20 mouse cellular contexts compared by ENCODE assay signal in genomic region chr17:12710050-12710780, GRCm38 (mm10). TPM values are rescaled to one million over a fixed set of nuclear protein-coding genes. Genes with fewer than 3 reads are reported as not detected.
DNase-seq lines count a peak whose midpoint lies in the region; ATAC-seq and TF ChIP-seq lines count a peak whose summit lies in the region.
"Had no signal": no experiment of that assay in that cellular context is flagged by ENCODE, and none has a peak within 500 bp of the region (broad histone marks: within the 10 kb centered on the region; RNA-seq: fewer than 3 reads in every experiment).

No protein-coding gene starts in this region.

- H3K4me2 ChIP-seq in limb, embryonic 12.5 days: no peak overlapping the region
- H3K4me2 ChIP-seq in limb, embryonic 14.5 days (replicated peaks; ENCODE audit: low read depth, low read length, severe bottlenecking): no peak overlapping the region
- H3K4me2 ChIP-seq: midbrain, embryonic 15.5 days had no signal

- ATAC-seq in limb, embryonic 12.5 days (ENCODE audit: insufficient number of reproducible peaks, insufficient read depth, low FRiP score, low TSS enrichment, low read depth): no peak
- no peak for ATAC-seq in limb, embryonic 14.5 days (ENCODE audit: low FRiP score, low read depth)
- ATAC-seq: hindbrain, postnatal 0 days; midbrain, embryonic 15.5 days had no signal

- peak overlapping the region; percentile 42; the same call in 1 of the 2 replicates for H3K27ac ChIP-seq in limb, embryonic 12.5 days
- no peak overlapping the region for H3K27ac ChIP-seq in limb, embryonic 10.5 days
- H3K27ac ChIP-seq in limb, embryonic 14.5 days (replicated peaks; ENCODE audit: low read depth, low read length): no peak overlapping the region
- H3K27ac ChIP-seq: forebrain, embryonic 10.5 days; gastrocnemius, adult 2 months; heart, adult 2 months; hindbrain, postnatal 0 days; macrophage; midbrain, embryonic 15.5 days; stomach, postnatal 0 days had no signal

- H3K9ac ChIP-seq in limb, embryonic 12.5 days (replicated peaks): no peak overlapping the region
- H3K9ac ChIP-seq in limb, embryonic 14.5 days (ENCODE audit: low read depth, low read length, severe bottlenecking): no peak overlapping the region
- H3K9ac ChIP-seq: midbrain, embryonic 15.5 days had no signal

- WGBS in limb, embryonic 12.5 days: 75% methylated on average over 13 of the region's 13 CpGs
- 89% methylated on average over 13 of the region's 13 CpGs for WGBS in limb, embryonic 10.5 days
- 62% methylated on average over 13 of the region's 13 CpGs for WGBS in limb, embryonic 14.5 days

- H3K4me3 ChIP-seq in limb, embryonic 12.5 days (replicated peaks): no peak overlapping the region
- no peak overlapping the region for H3K4me3 ChIP-seq in limb, embryonic 10.5 days
- no peak overlapping the region for H3K4me3 ChIP-seq in limb, embryonic 14.5 days (replicated peaks; ENCODE audit: low read length)
- H3K4me3 ChIP-seq: forebrain, embryonic 10.5 days; gastrocnemius, adult 2 months; heart, adult 2 months; midbrain, embryonic 15.5 days had no signal

- H3K4me1 ChIP-seq in limb, embryonic 12.5 days (replicated peaks): peaks cover 20% of the 10 kb centered on the region; the same call in 1 of the 2 replicates
- peaks cover 14% of the 10 kb centered on the region for H3K4me1 ChIP-seq in limb, embryonic 10.5 days
- H3K4me1 ChIP-seq in limb, embryonic 14.5 days (ENCODE audit: control insufficient read depth, insufficient read depth, low read length): no peaks in the 10 kb centered on the region; the same call in 1 of the 2 replicates
- H3K4me1 ChIP-seq: forebrain, embryonic 10.5 days; midbrain, embryonic 15.5 days had no signal

- peak; percentile 41 to 54 for DNase-seq in frontal cortex, adult 2 months (ENCODE audit: extremely low spot score in 1 of 2, low spot score in 1 of 2)
- no peak for DNase-seq in frontal cortex, postnatal 25 days (ENCODE audit: low spot score in 2 of 2)
- no peak for DNase-seq in limb, embryonic 10.5 days (ENCODE audit: low spot score)
- peak; percentile 59 for DNase-seq in brain, adult 2 months (ENCODE audit: low read depth, low spot score)
- DNase-seq in limb, embryonic 14.5 days (ENCODE audit: low spot score): peak; percentile 37
- DNase-seq in retina, postnatal 1 day: no peak
- no peak for DNase-seq in cerebellum, adult 18-20 months
- DNase-seq: cerebellum, postnatal 14 days; gastrocnemius, adult 2 months; heart, adult 2 months; heart, postnatal 14 days; kidney, adult 8-10 months; lung, adult 2 months had no signal

- H3K27me3 ChIP-seq in limb, embryonic 12.5 days: no peaks in the 10 kb centered on the region
- H3K27me3 ChIP-seq in limb, embryonic 10.5 days (ENCODE audit: low read depth, poor library complexity, severe bottlenecking): no peaks in the 10 kb centered on the region
- no peaks in the 10 kb centered on the region for H3K27me3 ChIP-seq in limb, embryonic 14.5 days (ENCODE audit: control insufficient read depth, insufficient read depth, low read length)
- H3K27me3 ChIP-seq: midbrain, embryonic 15.5 days had no signal

- no peaks in the 10 kb centered on the region for H3K9me3 ChIP-seq in limb, embryonic 12.5 days
- no peaks in the 10 kb centered on the region for H3K9me3 ChIP-seq in limb, embryonic 10.5 days (replicated peaks)
- no peaks in the 10 kb centered on the region for H3K9me3 ChIP-seq in limb, embryonic 14.5 days (ENCODE audit: control insufficient read depth, low read length)
- H3K9me3 ChIP-seq: forebrain, embryonic 10.5 days; midbrain, embryonic 15.5 days had no signal

- no peak for TF ChIP-seq POLR2A in limb, embryonic 14.5 days (IDR thresholded peaks at IDR 0.05; ENCODE audit: borderline replicate concordance, extremely low read depth, insufficient read depth, insufficient read length)

- peaks cover 95% of the 10 kb centered on the region for H3K36me3 ChIP-seq in limb, embryonic 12.5 days
- H3K36me3 ChIP-seq in limb, embryonic 10.5 days: peaks cover 98% of the 10 kb centered on the region
- peaks cover 81% of the 10 kb centered on the region for H3K36me3 ChIP-seq in limb, embryonic 14.5 days (ENCODE audit: control insufficient read depth, insufficient read depth, low read length)

RNA-seq across cellular contexts. Expression of gene Slc22a1, which starts 34.6 kb away (rescaled TPM):
- polyA plus RNA-seq in frontal cortex, adult 2 months (2012; rRNA removed): 0.48 and 1.6 TPM in 2 replicates
- polyA plus RNA-seq in limb, embryonic 12.5 days (2016; fragmentation: Nextera tagmentation; extraction: Ambion mirVana): not detected in 2 replicates
- not detected in 2 replicates for polyA plus RNA-seq in limb, embryonic 10.5 days (2016; fragmentation: Nextera tagmentation; extraction: Ambion mirVana)
- polyA plus RNA-seq in limb, embryonic 14.5 days (2012; rRNA removed): 0.14 and 0.18 TPM in 2 replicates
- polyA plus RNA-seq in limb, embryonic 14.5 days (2014; fragmentation: Nextera tagmentation; extraction: Ambion mirVana): not detected in 2 replicates
- polyA plus RNA-seq: forebrain, embryonic 10.5 days; macrophage; midbrain, embryonic 15.5 days; neural tube, embryonic 11.5 days had no signal

RNA-seq across cellular contexts. Expression of gene Igf2r, which starts 59.2 kb away (rescaled TPM):
- polyA plus RNA-seq in frontal cortex, adult 2 months (2012; rRNA removed): 12.7 and 14.8 TPM in 2 replicates
- polyA plus RNA-seq in limb, embryonic 12.5 days (2016; fragmentation: Nextera tagmentation; extraction: Ambion mirVana): 43.1 and 48.1 TPM in 2 replicates
- 30.3 and 35.6 TPM in 2 replicates for polyA plus RNA-seq in limb, embryonic 10.5 days (2016; fragmentation: Nextera tagmentation; extraction: Ambion mirVana)
- 97.3 and 99.6 TPM in 2 replicates for polyA plus RNA-seq in limb, embryonic 14.5 days (2012; rRNA removed)
- polyA plus RNA-seq in limb, embryonic 14.5 days (2014; fragmentation: Nextera tagmentation; extraction: Ambion mirVana): 60.6 and 62.4 TPM in 2 replicates

Comparison
In these comparisons a context has a peak if more than half of its experiments do, and no peak if none do; other contexts are left out.
1. DNase-seq: peak in frontal cortex, adult 2 months (2 of 2), brain, adult 2 months (single experiment) and limb, embryonic 14.5 days (single experiment); none in frontal cortex, postnatal 25 days (0 of 2), limb, embryonic 10.5 days (single experiment), retina, postnatal 1 day (single experiment) and cerebellum, adult 18-20 months (0 of 2).